ENCODE assay signal across 25 mouse cellular contexts in the genomic region with DNA sequence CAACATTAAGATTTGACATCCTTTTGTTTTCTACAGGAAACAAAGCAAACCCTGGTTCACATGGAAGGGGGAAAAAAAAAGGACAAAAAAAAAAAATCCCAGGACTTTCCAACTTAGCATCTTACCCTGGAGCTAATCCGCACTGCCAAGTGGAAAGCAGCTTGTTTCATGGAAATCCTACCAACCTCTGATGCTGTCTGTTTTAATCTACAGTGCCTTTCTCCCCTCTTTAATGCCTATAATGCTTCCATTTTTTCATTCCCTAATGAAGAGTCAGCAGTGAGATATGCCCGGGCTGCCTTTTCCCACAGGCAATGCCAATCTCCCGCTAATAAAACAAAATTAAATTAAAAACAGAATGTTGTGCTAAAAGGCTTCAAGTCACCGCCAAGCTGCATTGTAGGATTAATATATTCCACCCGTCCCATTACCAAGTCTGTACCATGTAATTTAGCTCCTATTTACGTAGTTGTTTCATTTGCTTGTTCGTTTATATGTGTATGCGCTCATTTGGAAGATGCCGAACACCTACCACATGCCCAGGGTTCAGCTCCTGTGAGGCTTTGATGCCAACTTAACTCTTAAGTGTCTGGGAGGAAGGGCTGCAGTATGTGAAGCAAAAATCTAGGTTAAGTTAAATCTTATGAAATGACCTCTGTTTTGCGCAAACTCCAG. TPM values are rescaled to one million over a fixed set of nuclear protein-coding genes. Genes with fewer than 3 reads are reported as not detected.
DNase-seq lines count a peak whose midpoint lies in the region; ATAC-seq and TF ChIP-seq lines count a peak whose summit lies in the region.
"Had no signal": no experiment of that assay in that cellular context is flagged by ENCODE, and none has a peak within 500 bp of the region (broad histone marks: within the 10 kb centered on the region; RNA-seq: fewer than 3 reads in every experiment).

No protein-coding gene starts in this region.

- DNase-seq in limb, embryonic 10.5 days (ENCODE audit: low spot score), result no peak
- DNase-seq in forebrain, postnatal 0 days, result peak; percentile 12
- DNase-seq in hindbrain, postnatal 0 days (ENCODE audit: low spot score), result peak; percentile 6
- no peak for DNase-seq in cerebellum, adult 8-10 months
- DNase-seq: adrenal gland, adult 8-10 months; cerebellum, postnatal 25 days; gastrocnemius, postnatal 14 days; heart, adult 18-20 months; heart, postnatal 36 days; kidney, adult 9 months; kidney, postnatal 36 days; layer of hippocampus, adult 9-11 months; left cerebral cortex, postnatal 4 days; liver, embryonic 13.5 days; lung, embryonic 14.5 days; lung, postnatal 4 days; right cerebral cortex, postnatal 4 days; thymus, adult 2 months had no signal

- H3K4me1 ChIP-seq in limb, embryonic 12.5 days (replicated peaks), result peaks cover 9% of the 10 kb centered on the region
- peaks cover 7% of the 10 kb centered on the region; the same call in 1 of the 2 replicates for H3K4me1 ChIP-seq in limb, embryonic 10.5 days
- H3K4me1 ChIP-seq in forebrain, postnatal 0 days (ENCODE audit: insufficient read depth), result no peaks in the 10 kb centered on the region
- no peaks in the 10 kb centered on the region for H3K4me1 ChIP-seq in hindbrain, postnatal 0 days (ENCODE audit: insufficient read depth, low read length)
- no peaks in the 10 kb centered on the region for H3K4me1 ChIP-seq in neural tube, embryonic 15.5 days
- no peaks in the 10 kb centered on the region for H3K4me1 ChIP-seq in kidney, embryonic 15.5 days
- H3K4me1 ChIP-seq: intestine, embryonic 15.5 days; liver, embryonic 13.5 days had no signal

- no peak overlapping the region for H3K9ac ChIP-seq in limb, embryonic 12.5 days (replicated peaks)
- no peak overlapping the region for H3K9ac ChIP-seq in forebrain, postnatal 0 days
- H3K9ac ChIP-seq in hindbrain, postnatal 0 days (replicated peaks; ENCODE audit: low read length), result no peak overlapping the region
- no peak overlapping the region for H3K9ac ChIP-seq in neural tube, embryonic 15.5 days (replicated peaks)
- H3K9ac ChIP-seq in kidney, embryonic 15.5 days, result no peak overlapping the region
- H3K9ac ChIP-seq: intestine, embryonic 15.5 days; liver, embryonic 13.5 days; lung, embryonic 14.5 days had no signal

- no peak overlapping the region for H3K4me3 ChIP-seq in limb, embryonic 12.5 days (replicated peaks)
- H3K4me3 ChIP-seq in limb, embryonic 10.5 days, result no peak overlapping the region
- no peak overlapping the region for H3K4me3 ChIP-seq in forebrain, postnatal 0 days (ENCODE audit: low read depth, low read length)
- no peak overlapping the region for H3K4me3 ChIP-seq in hindbrain, postnatal 0 days (ENCODE audit: low read length)
- H3K4me3 ChIP-seq in neural tube, embryonic 15.5 days (replicated peaks), result no peak overlapping the region
- H3K4me3 ChIP-seq in kidney, embryonic 15.5 days (replicated peaks), result no peak overlapping the region
- H3K4me3 ChIP-seq: erythroblast, embryonic 14.5 days; intestine, embryonic 15.5 days; left cerebral cortex, adult 2 months; liver, embryonic 13.5 days had no signal

- H3K27me3 ChIP-seq in limb, embryonic 12.5 days, result no peaks in the 10 kb centered on the region
- no peaks in the 10 kb centered on the region for H3K27me3 ChIP-seq in limb, embryonic 10.5 days (ENCODE audit: low read depth, poor library complexity, severe bottlenecking)
- no peaks in the 10 kb centered on the region for H3K27me3 ChIP-seq in forebrain, postnatal 0 days (ENCODE audit: insufficient read depth, low read length)
- no peaks in the 10 kb centered on the region for H3K27me3 ChIP-seq in hindbrain, postnatal 0 days (ENCODE audit: insufficient read depth, low read length)
- no peaks in the 10 kb centered on the region for H3K27me3 ChIP-seq in neural tube, embryonic 15.5 days (replicated peaks)
- H3K27me3 ChIP-seq in kidney, embryonic 15.5 days, result no peaks in the 10 kb centered on the region
- H3K27me3 ChIP-seq: intestine, embryonic 15.5 days; liver, embryonic 13.5 days had no signal

- TF ChIP-seq CTCF in forebrain, postnatal 0 days (IDR thresholded peaks at IDR 0.05; ENCODE audit: low read depth), result no peak
- no peak for TF ChIP-seq CTCF in hindbrain, postnatal 0 days (IDR thresholded peaks at IDR 0.05; ENCODE audit: low read depth)

- peak overlapping the region; percentile 27 for H3K4me2 ChIP-seq in limb, embryonic 12.5 days
- H3K4me2 ChIP-seq in forebrain, postnatal 0 days (ENCODE audit: low read depth), result peak overlapping the region; percentile 26
- 0 out of 2 replicates have a peak overlapping the region, but pooled peaks have one; percentile 1 for H3K4me2 ChIP-seq in hindbrain, postnatal 0 days (ENCODE audit: low read depth, low read length)
- H3K4me2 ChIP-seq in neural tube, embryonic 15.5 days, result peak overlapping the region; percentile 32
- no peak overlapping the region for H3K4me2 ChIP-seq in kidney, embryonic 15.5 days
- H3K4me2 ChIP-seq: intestine, embryonic 15.5 days; liver, embryonic 13.5 days; lung, embryonic 14.5 days had no signal

- WGBS in limb, embryonic 12.5 days, result 40% methylated on average over 10 of the region's 10 CpGs
- WGBS in limb, embryonic 10.5 days, result 71% methylated on average over 10 of the region's 10 CpGs
- 26% methylated on average over 10 of the region's 10 CpGs for WGBS in forebrain, postnatal 0 days
- 47% methylated on average over 10 of the region's 10 CpGs for WGBS in hindbrain, postnatal 0 days
- WGBS in neural tube, embryonic 15.5 days, result 60% methylated on average over 10 of the region's 10 CpGs
- WGBS in kidney, embryonic 15.5 days, result 81% methylated on average over 10 of the region's 10 CpGs

- no peaks in the 10 kb centered on the region for H3K9me3 ChIP-seq in limb, embryonic 12.5 days
- H3K9me3 ChIP-seq in limb, embryonic 10.5 days (replicated peaks), result no peaks in the 10 kb centered on the region
- H3K9me3 ChIP-seq in forebrain, postnatal 0 days (ENCODE audit: low read length), result no peaks in the 10 kb centered on the region
- no peaks in the 10 kb centered on the region for H3K9me3 ChIP-seq in hindbrain, postnatal 0 days (ENCODE audit: low read length)
- H3K9me3 ChIP-seq in neural tube, embryonic 15.5 days (replicated peaks), result no peaks in the 10 kb centered on the region
- no peaks in the 10 kb centered on the region for H3K9me3 ChIP-seq in kidney, embryonic 15.5 days (replicated peaks)
- H3K9me3 ChIP-seq: intestine, embryonic 15.5 days; liver, embryonic 13.5 days had no signal

- ATAC-seq in limb, embryonic 12.5 days (ENCODE audit: insufficient number of reproducible peaks, insufficient read depth, low FRiP score, low TSS enrichment, low read depth), result no peak
- ATAC-seq in forebrain, postnatal 0 days, result peak; percentile 36
- ATAC-seq in hindbrain, postnatal 0 days, result no peak
- peak; percentile 69 for ATAC-seq in neural tube, embryonic 15.5 days (ENCODE audit: low FRiP score)
- ATAC-seq in kidney, embryonic 15.5 days (replicated peaks; ENCODE audit: low FRiP score), result no peak
- ATAC-seq: intestine, embryonic 15.5 days had no signal

- no peak overlapping the region for H3K27ac ChIP-seq in limb, embryonic 12.5 days
- no peak overlapping the region for H3K27ac ChIP-seq in limb, embryonic 10.5 days
- H3K27ac ChIP-seq in forebrain, postnatal 0 days (ENCODE audit: low read depth, low read length), result no peak overlapping the region
- no peak overlapping the region for H3K27ac ChIP-seq in hindbrain, postnatal 0 days
- H3K27ac ChIP-seq in neural tube, embryonic 15.5 days (replicated peaks), result no peak overlapping the region
- H3K27ac ChIP-seq in kidney, embryonic 15.5 days, result no peak overlapping the region
- H3K27ac ChIP-seq: intestine, embryonic 15.5 days; left cerebral cortex, adult 2 months; liver, embryonic 13.5 days had no signal

- H3K36me3 ChIP-seq in limb, embryonic 12.5 days, result no peaks in the 10 kb centered on the region
- no peaks in the 10 kb centered on the region for H3K36me3 ChIP-seq in limb, embryonic 10.5 days
- H3K36me3 ChIP-seq in forebrain, postnatal 0 days (ENCODE audit: insufficient read depth), result no peaks in the 10 kb centered on the region
- no peaks in the 10 kb centered on the region for H3K36me3 ChIP-seq in hindbrain, postnatal 0 days (ENCODE audit: insufficient read depth, low read length)
- no peaks in the 10 kb centered on the region for H3K36me3 ChIP-seq in neural tube, embryonic 15.5 days
- H3K36me3 ChIP-seq in kidney, embryonic 15.5 days, result no peaks in the 10 kb centered on the region
- H3K36me3 ChIP-seq: intestine, embryonic 15.5 days; liver, embryonic 13.5 days had no signal

RNA-seq across cellular contexts. Expression of a gene that starts 24.1 kb away (rescaled TPM):
- polyA plus RNA-seq in limb, embryonic 12.5 days (2016; fragmentation: Nextera tagmentation; extraction: Ambion mirVana), result 3.4 and 3.8 TPM in 2 replicates
- polyA plus RNA-seq in limb, embryonic 10.5 days (2016; fragmentation: Nextera tagmentation; extraction: Ambion mirVana), result 1.5 and 2.9 TPM in 2 replicates
- 0.54 and 0.95 TPM in 2 replicates for total RNA-seq in forebrain, postnatal 0 days (2014; rRNA removed)
- polyA plus RNA-seq in forebrain, postnatal 0 days (2015; fragmentation: Nextera tagmentation; extraction: Ambion mirVana), result 1.9 and 2.2 TPM in 2 replicates
- 0.25 and 0.73 TPM in 2 replicates for total RNA-seq in hindbrain, postnatal 0 days (2014; rRNA removed)
- polyA plus RNA-seq in hindbrain, postnatal 0 days (2015; fragmentation: Nextera tagmentation; extraction: Ambion mirVana), result 3.7 and 4.3 TPM in 2 replicates
- 4.0 and 16.1 TPM in 2 replicates for polyA plus RNA-seq in neural tube, embryonic 15.5 days (2015; fragmentation: Nextera tagmentation; extraction: Ambion mirVana)
- polyA plus RNA-seq in kidney, embryonic 15.5 days (2015; fragmentation: Nextera tagmentation; extraction: Ambion mirVana), result 4.2 and 4.4 TPM in 2 replicates

RNA-seq across cellular contexts. Expression of a gene that starts 53.4 kb away (rescaled TPM):
- polyA plus RNA-seq in limb, embryonic 12.5 days (2016; fragmentation: Nextera tagmentation; extraction: Ambion mirVana), result not detected in 2 replicates
- polyA plus RNA-seq in limb, embryonic 10.5 days (2016; fragmentation: Nextera tagmentation; extraction: Ambion mirVana), result not detected in 2 replicates
- total RNA-seq in forebrain, postnatal 0 days (2014; rRNA removed), result not detected in 2 replicates
- not detected in 2 replicates for polyA plus RNA-seq in forebrain, postnatal 0 days (2015; fragmentation: Nextera tagmentation; extraction: Ambion mirVana)
- total RNA-seq in hindbrain, postnatal 0 days (2014; rRNA removed), result not detected in 2 replicates
- polyA plus RNA-seq in hindbrain, postnatal 0 days (2015; fragmentation: Nextera tagmentation; extraction: Ambion mirVana), result not detected in 2 replicates
- polyA plus RNA-seq in neural tube, embryonic 15.5 days (2015; fragmentation: Nextera tagmentation; extraction: Ambion mirVana), result 1.5 TPM in 1 of 2 replicates, not detected in the other
- 0.08 and 0.13 TPM in 2 replicates for polyA plus RNA-seq in kidney, embryonic 15.5 days (2015; fragmentation: Nextera tagmentation; extraction: Ambion mirVana)
- total RNA-seq: gastrocnemius, postnatal 14 days; heart, adult 18-20 months; heart, postnatal 36 days; left cerebral cortex, adult 2 months; left cerebral cortex, postnatal 4 days had no signal
- polyA plus RNA-seq: erythroblast, embryonic 14.5 days; heart, embryonic 14.5 days; lung, embryonic 14.5 days; thymus, adult 2 months had no signal

Comparison
In these comparisons a context has a peak if more than half of its experiments do, and no peak if none do; other contexts are left out.
1. ATAC-seq: peak in forebrain, postnatal 0 days (single experiment) and neural tube, embryonic 15.5 days (single experiment); none in limb, embryonic 12.5 days (single experiment), hindbrain, postnatal 0 days (single experiment) and kidney, embryonic 15.5 days (single experiment).
2. DNase-seq: peak in forebrain, postnatal 0 days (single experiment) and hindbrain, postnatal 0 days (single experiment); none in limb, embryonic 10.5 days (single experiment) and cerebellum, adult 8-10 months (single experiment).